Mouse (Mus musculus) CH12.LX (cell line): ENCODE data around the gene Myom1. TPM values are rescaled to one million over a fixed set of nuclear protein-coding genes. Genes with fewer than 3 reads are reported as not detected.

Source experiments
- DNase-seq: peaks from one replicate; pipeline ENCODE4 v3.0.0-alpha.2; 2013; ENCODE audit errors: extremely low read depth
- H3K27ac ChIP-seq: 2 replicates; pipeline ENCODE4 v1.5.1; 2012; ENCODE audit warnings: low read depth, mild to moderate bottlenecking, control low read depth, moderate library complexity; ENCODE audit not compliant: insufficient read depth
- H3K27me3 ChIP-seq: replicated peaks from 2 replicates; pipeline ENCODE3; 2012; ENCODE audit warnings: inconsistent platforms
- H3K36me3 ChIP-seq, 2 experiments: replicated peaks in 1 of 2; 2 replicates each; pipeline versions ENCODE3 to v1.6.1; 2012; ENCODE audit warnings: inconsistent platforms in 1 of 2, low read length in 1 of 2, mild to moderate bottlenecking in 1 of 2, mixed read lengths in 1 of 2, moderate library complexity in 1 of 2; ENCODE audit not compliant: control insufficient read depth in 1 of 2, insufficient read depth in 1 of 2
- H3K4me1 ChIP-seq, 2 experiments: 2 replicates each; pipeline ENCODE4 v1.6.1; 2012; ENCODE audit warnings: inconsistent platforms in 1 of 2, moderate library complexity in 1 of 2; ENCODE audit not compliant: insufficient read depth in 2 of 2, control insufficient read depth in 1 of 2
- H3K4me2 ChIP-seq: 2 replicates; pipeline ENCODE4 v1.6.1; 2012; ENCODE audit warnings: low read depth, mild to moderate bottlenecking, control low read depth; ENCODE audit not compliant: poor library complexity, insufficient read depth, severe bottlenecking
- H3K4me3 ChIP-seq, 3 experiments: fragments of 150-350 bp in 1 of 3; sonication (generic) in 1 of 3; replicated peaks in 1 of 3; 2 replicates each; pipeline versions ENCODE3 to v1.5.1; 2011 to 2012; ENCODE audit warnings: low read depth in 2 of 3, low read length in 2 of 3, mild to moderate bottlenecking in 2 of 3, moderate library complexity in 2 of 3, control low read depth in 1 of 3, improper control_type of control experiment in 1 of 3, inconsistent platforms in 1 of 3, mixed read lengths in 1 of 3; ENCODE audit not compliant: poor library complexity in 1 of 3
- H3K79me2 ChIP-seq: replicated peaks from 2 replicates; pipeline ENCODE4 v1.6.1; 2012; ENCODE audit warnings: mild to moderate bottlenecking, moderate library complexity; ENCODE audit not compliant: control insufficient read depth, poor library complexity, insufficient read depth, severe bottlenecking; ENCODE audit errors: extremely low read depth
- H3K9ac ChIP-seq: 2 replicates; pipeline ENCODE4 v1.6.1; 2012; ENCODE audit warnings: low read depth, mild to moderate bottlenecking, control low read depth, moderate library complexity; ENCODE audit not compliant: insufficient read depth
- H3K9me3 ChIP-seq: replicated peaks from 2 replicates; pipeline ENCODE3; 2012; ENCODE audit warnings: low read length, inconsistent platforms, mixed read lengths
- BHLHE40 ChIP-seq: IDR thresholded peaks from 2 replicates; pipeline ENCODE4 v1.6.1; 2011; ENCODE audit warnings: mild to moderate bottlenecking, low read depth, low read length, improper control_type of control experiment
- CHD1 ChIP-seq: IDR thresholded peaks from 2 replicates; pipeline ENCODE4 v1.6.1; 2012; ENCODE audit warnings: low read depth, low read length, improper control_type of control experiment, inconsistent platforms
- CHD2 ChIP-seq: IDR thresholded peaks from 2 replicates; pipeline ENCODE4 v1.6.1; 2011; ENCODE audit warnings: low read length, improper control_type of control experiment
- CTCF ChIP-seq, 2 experiments: IDR thresholded peaks in 1 of 2; conservative IDR thresholded peaks in 1 of 2; 2 replicates each; pipeline ENCODE4 v1.5.1; 2011 to 2012; ENCODE audit warnings: low read depth in 2 of 2, low read length in 2 of 2, improper control_type of control experiment in 1 of 2, inconsistent platforms in 1 of 2, mild to moderate bottlenecking in 1 of 2, moderate library complexity in 1 of 2
- E2F4 ChIP-seq: IDR thresholded peaks from 2 replicates; pipeline ENCODE4 v1.6.1; 2011; ENCODE audit warnings: low read depth, low read length, improper control_type of control experiment; ENCODE audit not compliant: insufficient replicate concordance
- ELF1 ChIP-seq: IDR thresholded peaks from 2 replicates; pipeline ENCODE4 v1.6.1; 2014; ENCODE audit warnings: low read depth, mild to moderate bottlenecking, inconsistent platforms, low read length, improper control_type of control experiment
- ETS1 ChIP-seq: conservative IDR thresholded peaks from 2 replicates; pipeline ENCODE4 v1.6.1; 2012; ENCODE audit warnings: low read depth, mild to moderate bottlenecking, inconsistent platforms, low read length, improper control_type of control experiment, moderate library complexity
- GABPA ChIP-seq: IDR thresholded peaks from 2 replicates; pipeline ENCODE4 v1.6.1; 2012; ENCODE audit warnings: low read depth, low read length, improper control_type of control experiment, inconsistent platforms; ENCODE audit not compliant: insufficient replicate concordance
- IRF4 ChIP-seq: IDR thresholded peaks from 2 replicates; pipeline ENCODE4 v1.6.1; 2014; ENCODE audit warnings: low read depth, mild to moderate bottlenecking, inconsistent platforms, low read length, improper control_type of control experiment
- JUND ChIP-seq: conservative IDR thresholded peaks from 2 replicates; pipeline ENCODE4 v1.6.1; 2011; ENCODE audit warnings: low read depth, low read length, improper control_type of control experiment
- MAX ChIP-seq: IDR thresholded peaks from 2 replicates; pipeline ENCODE4 v1.6.1; 2011; ENCODE audit warnings: low read length, improper control_type of control experiment
- MEF2A ChIP-seq: IDR thresholded peaks from 2 replicates; pipeline ENCODE4 v1.6.1; 2014; ENCODE audit warnings: low read depth, mild to moderate bottlenecking, inconsistent platforms, low read length, improper control_type of control experiment, borderline replicate concordance
- NELFE ChIP-seq: IDR thresholded peaks from 2 replicates; pipeline ENCODE4 v1.6.1; 2011; ENCODE audit warnings: low read depth, low read length, improper control_type of control experiment
- NRF1 ChIP-seq: IDR thresholded peaks from 2 replicates; pipeline ENCODE4 v1.6.1; 2014; ENCODE audit warnings: low read depth, mild to moderate bottlenecking, inconsistent platforms, low read length, improper control_type of control experiment, moderate library complexity
- PAX5 ChIP-seq: IDR thresholded peaks from 2 replicates; pipeline ENCODE4 v1.6.1; 2012; ENCODE audit warnings: low read length, inconsistent platforms, mixed read lengths
- RCOR1 ChIP-seq: conservative IDR thresholded peaks from 2 replicates; pipeline ENCODE4 v1.6.1; 2012; ENCODE audit warnings: low read depth, mild to moderate bottlenecking, inconsistent platforms, low read length, improper control_type of control experiment
- SIN3A ChIP-seq: IDR thresholded peaks from 2 replicates; pipeline ENCODE4 v1.6.1; 2012; ENCODE audit warnings: low read length, improper control_type of control experiment, inconsistent platforms
- SMC3 ChIP-seq: IDR thresholded peaks from 2 replicates; pipeline ENCODE4 v1.6.1; 2011; ENCODE audit warnings: low read depth, low read length, improper control_type of control experiment
- USF2 ChIP-seq: conservative IDR thresholded peaks from 2 replicates; pipeline ENCODE4 v1.6.1; 2011; ENCODE audit warnings: low read depth, low read length, improper control_type of control experiment
- ZKSCAN1 ChIP-seq: IDR thresholded peaks from 2 replicates; pipeline ENCODE4 v1.6.1; 2012; ENCODE audit warnings: low read depth, inconsistent platforms, low read length, improper control_type of control experiment, borderline replicate concordance
- ZNF384 ChIP-seq: IDR thresholded peaks from 2 replicates; pipeline ENCODE4 v1.6.1; 2012; ENCODE audit warnings: low read depth, low read length, improper control_type of control experiment, inconsistent platforms
- dilution Hi-C: fragments of 300-500 bp; cut with MboI; formaldehyde crosslinking; loops from 2 replicates; pipeline ENCODE4 v1.14.3; 2020; ENCODE audit warnings: low sequenced_read_pairs; ENCODE audit not compliant: extremely low pct_unique_long_range_greater_than_20kb, extremely low pct_ligation_motif_present
- in situ Hi-C: fragments of 300-500 bp; cut with MboI; formaldehyde crosslinking; loops from 3 replicates; pipeline ENCODE4 v1.14.3; 2019; ENCODE audit warnings: low sequenced_read_pairs, low pct_ligation_motif_present, low pct_unique_long_range_greater_than_20kb, mixed read lengths
- polyA plus RNA-seq: library from polyadenylated mRNA; unstranded; fragments of >175 nt; gene quantifications from 2 replicates; pipeline ENCODE4 v1.2.1, GENCODE M21; 2012; ENCODE audit warnings: low read depth; ENCODE audit not compliant: insufficient read length
- total RNA-seq, 2 experiments: library from RNA; depleted of rRNA; stranded (reverse); fragments of 300-350 nt in 1 of 2; fragments of >200 nt in 1 of 2; gene quantifications; 2 replicates each; pipeline ENCODE4 v1.2.3; 2012 to 2014

The Myom1 gene
- total and polyA plus RNA-seq, 3 experiments = 0.26 to 0.93 (median 0.55) TPM

DNA sequence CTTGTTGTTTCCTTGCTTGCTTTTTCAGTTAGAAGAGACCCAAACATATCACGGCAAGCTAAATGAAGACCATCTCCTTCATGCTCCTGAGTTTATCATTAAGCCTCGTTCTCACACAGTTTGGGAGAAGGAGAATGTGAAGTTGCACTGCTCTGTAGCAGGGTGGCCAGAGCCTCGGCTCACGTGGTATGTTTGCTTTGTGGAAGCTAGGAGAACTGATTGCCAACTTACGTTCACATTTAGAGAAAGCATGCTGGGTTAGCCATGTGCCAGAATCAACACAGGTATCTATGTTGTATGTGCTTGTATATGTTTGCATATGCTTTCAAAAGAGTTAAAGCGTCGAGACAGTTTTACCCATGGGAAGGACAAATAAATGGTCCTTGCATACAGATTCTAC, 34.8 kb downstream of the Myom1 start:
- in situ Hi-C loops = no loop called here
- TF ChIP-seq ETS1 = no peak
- no peaks in the 10 kb centered on the region for H3K4me1 ChIP-seq
- no peak overlapping the region for H3K27ac ChIP-seq
- H3K79me2 ChIP-seq = no peaks in the 10 kb centered on the region
- H3K27me3 ChIP-seq = no peaks in the 10 kb centered on the region
- H3K36me3 ChIP-seq = no peaks in the 10 kb centered on the region
- H3K9me3 ChIP-seq = no peaks in the 10 kb centered on the region
- no peak for DNase-seq
- H3K4me2 ChIP-seq = no peak overlapping the region
- H3K9ac ChIP-seq = no peak overlapping the region
- no peak overlapping the region for H3K4me3 ChIP-seq
- dilution Hi-C loops = no loop called here

DNA sequence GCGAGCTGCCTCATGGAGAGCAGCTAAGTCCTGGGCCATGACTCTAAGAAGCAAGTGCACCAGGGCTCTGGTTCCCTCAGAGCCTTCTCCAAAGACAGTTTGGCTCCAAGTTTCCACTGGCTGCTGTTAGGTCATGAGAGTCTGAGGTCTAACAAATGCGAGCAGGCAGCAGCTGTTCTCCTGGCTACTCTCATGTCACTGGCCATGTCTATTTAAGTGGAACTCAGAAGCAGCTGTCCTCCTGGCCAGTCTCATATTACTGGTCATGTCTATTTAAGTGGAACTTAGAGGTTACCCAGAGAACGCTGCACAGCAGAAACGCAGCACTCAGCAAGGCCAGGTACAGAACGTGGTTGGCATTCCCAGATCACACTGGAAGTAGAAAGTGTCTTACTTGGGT, 36.4 kb downstream of the Myom1 start:
- H3K27ac ChIP-seq = no peak overlapping the region
- H3K4me1 ChIP-seq = no peaks in the 10 kb centered on the region
- dilution Hi-C loops (no loop called here), in situ Hi-C loops (no loop called here)
- H3K4me2 ChIP-seq = no peak overlapping the region
- no peaks in the 10 kb centered on the region for H3K36me3 ChIP-seq
- H3K9ac ChIP-seq = no peak overlapping the region
- H3K4me3 ChIP-seq = no peak overlapping the region
- H3K79me2 ChIP-seq = no peaks in the 10 kb centered on the region
- no peaks in the 10 kb centered on the region for H3K9me3 ChIP-seq
- H3K27me3 ChIP-seq = no peaks in the 10 kb centered on the region
- no peak for DNase-seq
- no peak for TF ChIP-seq NRF1
- no peak for TF ChIP-seq CHD2
- TF ChIP-seq BHLHE40 = no peak
- TF ChIP-seq ZKSCAN1 = no peak
- no peak for TF ChIP-seq IRF4
- no peak for TF ChIP-seq MAX
- TF ChIP-seq USF2 = no peak
- TF ChIP-seq RCOR1 = no peak
- TF ChIP-seq CTCF (conservative IDR thresholded peaks at IDR 0.05 in 1 of 2, IDR thresholded peaks at IDR 0.05 in 1 of 2; ENCODE audit: low read depth in 2 of 2, low read length in 2 of 2) = no peak
- no peak for TF ChIP-seq NELFE
- TF ChIP-seq JUND = no peak
- TF ChIP-seq E2F4 = no peak
- no peak for TF ChIP-seq GABPA
- no peak for TF ChIP-seq CHD1
- TF ChIP-seq MEF2A = no peak
- TF ChIP-seq ZNF384 = no peak
- TF ChIP-seq SIN3A = no peak
- TF ChIP-seq PAX5 = no peak
- no peak for TF ChIP-seq SMC3
- TF ChIP-seq ELF1 = no peak
